Mouse (Mus musculus): ENCODE measurements around the gene Cyp2w1. TPM values are rescaled to one million over a fixed set of nuclear protein-coding genes. Genes with fewer than 3 reads are reported as not detected.
A peak's percentile ranks its signal among the peaks of the same experiment; 100 is the strongest.

Gene Cyp2w1
- total and polyA plus RNA-seq, 2 experiments from 2014 or later: not detected

- Histone ChIP-seq H3K4me1 (ENCODE audit: insufficient read depth) (no peaks in the 10 kb centered on the region; the same call in 1 of the 2 replicates), H3K36me3 (ENCODE audit: insufficient read depth) (no peaks in the 10 kb centered on the region), H3K27me3 (ENCODE audit: insufficient read depth, low read length) (no peaks in the 10 kb centered on the region), H3K4me3 (ENCODE audit: low read depth, low read length) (no peak overlapping the region), H3K9me3 (ENCODE audit: low read length) (no peaks in the 10 kb centered on the region), H3K27ac (ENCODE audit: low read depth, low read length) (no peak overlapping the region), H3K4me2 (ENCODE audit: low read depth) (no peak overlapping the region), H3K9ac (no peak overlapping the region)
- TF ChIP-seq CTCF (IDR thresholded peaks at IDR 0.05; ENCODE audit: low read depth): no peak
- no peak for DNase-seq
- ATAC-seq: no peak
- WGBS: 83% methylated on average over 18 of the region's 18 CpGs
Observed at GRCm38 (mm10) chr5:139381586-139382513, 29.4 kb downstream of the Cyp2w1 start.

GRCm38 (mm10) chr5:139382760-139383159 is 30.3 kb downstream of the Cyp2w1 start:
- Histone ChIP-seq H3K9me3 (ENCODE audit: low read length) (no peaks in the 10 kb centered on the region), H3K9ac (no peak overlapping the region), H3K4me3 (ENCODE audit: low read depth, low read length) (no peak overlapping the region), H3K36me3 (ENCODE audit: insufficient read depth) (no peaks in the 10 kb centered on the region), H3K27me3 (ENCODE audit: insufficient read depth, low read length) (no peaks in the 10 kb centered on the region), H3K4me2 (ENCODE audit: low read depth) (no peak overlapping the region), H3K27ac (ENCODE audit: low read depth, low read length) (peak overlapping the region; percentile 21; the same call in 1 of the 2 replicates), H3K4me1 (ENCODE audit: insufficient read depth) (no peaks in the 10 kb centered on the region; the same call in 1 of the 2 replicates)
- no peak for TF ChIP-seq CTCF (IDR thresholded peaks at IDR 0.05; ENCODE audit: low read depth)
- DNase-seq (no peak), ATAC-seq (no peak)
- WGBS: 71% methylated on average over 8 of the region's 8 CpGs

GRCm38 (mm10) chr5:139383234-139383633 is 30.8 kb downstream of the Cyp2w1 start:
- Histone ChIP-seq H3K27ac (ENCODE audit: low read depth, low read length) (peak overlapping the region; percentile 21; the same call in 1 of the 2 replicates), H3K4me3 (ENCODE audit: low read depth, low read length) (no peak overlapping the region), H3K36me3 (ENCODE audit: insufficient read depth) (no peaks in the 10 kb centered on the region), H3K9ac (no peak overlapping the region), H3K4me1 (ENCODE audit: insufficient read depth) (no peaks in the 10 kb centered on the region; the same call in 1 of the 2 replicates), H3K9me3 (ENCODE audit: low read length) (no peaks in the 10 kb centered on the region), H3K27me3 (ENCODE audit: insufficient read depth, low read length) (no peaks in the 10 kb centered on the region), H3K4me2 (ENCODE audit: low read depth) (no peak overlapping the region)
- no peak for TF ChIP-seq CTCF (IDR thresholded peaks at IDR 0.05; ENCODE audit: low read depth)
- WGBS: 77% methylated on average over 9 of the region's 9 CpGs
- DNase-seq (no peak), ATAC-seq (no peak)

- Histone ChIP-seq H3K27me3 (ENCODE audit: insufficient read depth, low read length) (no peaks in the 10 kb centered on the region), H3K4me1 (ENCODE audit: insufficient read depth) (peaks cover 4% of the 10 kb centered on the region; the same call in 1 of the 2 replicates)
- WGBS: 83% methylated on average over 10 of the region's 10 CpGs
Observed at GRCm38 (mm10) chr5:139384531-139384930, 32.1 kb downstream of the Cyp2w1 start.

GRCm38 (mm10) chr5:139386047-139386446 is 33.6 kb downstream of the Cyp2w1 start:
- WGBS: 94% methylated on average over 5 of the region's 5 CpGs
- TF ChIP-seq CTCF (IDR thresholded peaks at IDR 0.05; ENCODE audit: low read depth): no peak
- no peaks in the 10 kb centered on the region for H3K36me3 ChIP-seq (ENCODE audit: insufficient read depth)
- H3K27me3 ChIP-seq (ENCODE audit: insufficient read depth, low read length): no peaks in the 10 kb centered on the region
- DNase-seq: no peak
- ATAC-seq: no peak
- H3K9me3 ChIP-seq (ENCODE audit: low read length): no peaks in the 10 kb centered on the region
- no peak overlapping the region for H3K4me3 ChIP-seq (ENCODE audit: low read depth, low read length)
- H3K27ac ChIP-seq (ENCODE audit: low read depth, low read length): no peak overlapping the region
- 0 out of 2 replicates have a peak, but pooled peaks cover 4% of the 10 kb centered on the region for H3K4me1 ChIP-seq (ENCODE audit: insufficient read depth)
- no peak overlapping the region for H3K9ac ChIP-seq
- H3K4me2 ChIP-seq (ENCODE audit: low read depth): no peak overlapping the region

More at GRCm38 (mm10) chr5:139384531-139384930, 32.1 kb downstream of the Cyp2w1 start:
- no peak for TF ChIP-seq CTCF (IDR thresholded peaks at IDR 0.05; ENCODE audit: low read depth)
- Histone ChIP-seq H3K36me3 (ENCODE audit: insufficient read depth) (no peaks in the 10 kb centered on the region), H3K27ac (ENCODE audit: low read depth, low read length) (no peak overlapping the region), H3K9me3 (ENCODE audit: low read length) (no peaks in the 10 kb centered on the region), H3K4me2 (ENCODE audit: low read depth) (no peak overlapping the region), H3K9ac (no peak overlapping the region), H3K4me3 (ENCODE audit: low read depth, low read length) (no peak overlapping the region)
- no peak for ATAC-seq
- no peak for DNase-seq

- H3K4me1 ChIP-seq (ENCODE audit: insufficient read depth): 0 out of 2 replicates have a peak, but pooled peaks cover 4% of the 10 kb centered on the region
- H3K4me3 ChIP-seq (ENCODE audit: low read depth, low read length): no peak overlapping the region
- H3K4me2 ChIP-seq (ENCODE audit: low read depth): no peak overlapping the region
- no peaks in the 10 kb centered on the region for H3K36me3 ChIP-seq (ENCODE audit: insufficient read depth)
- 77% methylated on average over 10 of the region's 10 CpGs for WGBS
- H3K27ac ChIP-seq (ENCODE audit: low read depth, low read length): no peak overlapping the region
- no peaks in the 10 kb centered on the region for H3K9me3 ChIP-seq (ENCODE audit: low read length)
- ATAC-seq (peak; percentile 35), DNase-seq (peak; percentile 32)
- TF ChIP-seq CTCF (IDR thresholded peaks at IDR 0.05; ENCODE audit: low read depth): no peak
- H3K27me3 ChIP-seq (ENCODE audit: insufficient read depth, low read length): no peaks in the 10 kb centered on the region
- H3K9ac ChIP-seq: no peak overlapping the region
Observed at GRCm38 (mm10) chr5:139387329-139388194, 35.1 kb downstream of the Cyp2w1 start.
